Mouse (Mus musculus) spleen, adult 2 months (tissue): ENCODE results near the gene B3gat2. TPM values are rescaled to one million over a fixed set of nuclear protein-coding genes. Genes with fewer than 3 reads are reported as not detected.

Experiments used
- DNase-seq, 2 experiments: peaks; one replicate each; pipeline versions ENCODE4 v3.0.0 to v3.0.0-alpha.2; 2012 to 2021; ENCODE audit warnings: low spot score in 2 of 2, low read depth in 1 of 2
- H3K27ac ChIP-seq: fragments of 200-500 bp; 2 replicates; pipeline ENCODE4 v1.5.1; 2012; ENCODE audit warnings: low read length, inconsistent platforms; ENCODE audit not compliant: insufficient read depth
- H3K27me3 ChIP-seq: fragments of 200-500 bp; 2 replicates; pipeline ENCODE4 v1.6.1; 2012; ENCODE audit warnings: mild to moderate bottlenecking, moderate library complexity, low read length, inconsistent platforms; ENCODE audit not compliant: control insufficient read depth, insufficient read depth
- H3K36me3 ChIP-seq: fragments of 200-500 bp; 2 replicates; pipeline ENCODE4 v1.6.1; 2012; ENCODE audit warnings: mild to moderate bottlenecking, low read length, inconsistent platforms; ENCODE audit not compliant: control insufficient read depth, insufficient read depth
- H3K4me1 ChIP-seq: fragments of 200-500 bp; 2 replicates; pipeline ENCODE4 v1.6.1; 2011; ENCODE audit warnings: inconsistent platforms; ENCODE audit not compliant: control insufficient read depth, insufficient read depth, insufficient read length
- H3K4me3 ChIP-seq: fragments of 200-500 bp; 2 replicates; pipeline ENCODE4 v1.5.1; 2011; ENCODE audit warnings: mild to moderate bottlenecking, inconsistent platforms; ENCODE audit not compliant: insufficient read depth, insufficient read length; ENCODE audit errors: extremely low read depth
- CTCF ChIP-seq: fragments of 200-500 bp; IDR thresholded peaks from 2 replicates; pipeline ENCODE4 v1.5.1; 2011; ENCODE audit warnings: mild to moderate bottlenecking, inconsistent platforms; ENCODE audit not compliant: insufficient read depth, insufficient read length, insufficient replicate concordance; ENCODE audit errors: extremely low read depth
- POLR2A ChIP-seq: fragments of 200-500 bp; IDR thresholded peaks from 2 replicates; pipeline ENCODE4 v1.6.1; 2011; ENCODE audit warnings: low read depth, low read length, inconsistent platforms
- WGBS: fragments of 180-500 bp; shearing (Covaris S2); methylation state at CpG from one replicate; pipeline ENCODE4 v1.1.7; 2018; 5-methylcytosine and 5-hydroxymethylcytosine counted together
- polyA plus RNA-seq: library from polyadenylated mRNA; depleted of rRNA; stranded (reverse); fragments of >200 nt; gene quantifications from 2 replicates; pipeline ENCODE4 v1.2.3, GENCODE M21; 2012

B3gat2 gene
- polyA plus RNA-seq, 1 experiment = not detected

DNA sequence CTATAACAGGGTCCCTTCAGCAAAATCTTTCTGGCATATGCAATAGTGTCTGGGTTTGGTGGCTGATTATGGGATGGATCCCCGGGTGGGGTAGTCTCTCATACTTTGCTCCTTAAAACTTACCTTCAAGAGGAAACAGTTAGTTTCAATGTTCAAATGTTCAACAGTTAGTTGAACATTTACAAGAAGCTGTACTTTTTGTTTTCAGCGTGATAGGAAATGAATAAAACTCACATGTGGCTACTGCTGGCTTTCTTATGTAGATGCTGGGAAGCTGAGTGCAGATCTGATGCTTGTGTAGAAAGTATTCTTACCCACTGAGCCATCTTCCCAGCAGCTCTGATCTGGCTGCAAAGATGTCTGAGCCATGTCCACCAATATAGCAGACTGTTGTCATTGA, 8.5 kb upstream of the B3gat2 start:
- Histone ChIP-seq H3K4me3 (no peak overlapping the region), H3K36me3 (no peaks in the 10 kb centered on the region), H3K4me1 (no peaks in the 10 kb centered on the region), H3K27ac (no peak overlapping the region), H3K27me3 (no peaks in the 10 kb centered on the region)
- 77% methylated on average over 2 of the region's 2 CpGs for WGBS
- no peak for DNase-seq
- TF ChIP-seq CTCF = no peak
- no peak for TF ChIP-seq POLR2A

DNA sequence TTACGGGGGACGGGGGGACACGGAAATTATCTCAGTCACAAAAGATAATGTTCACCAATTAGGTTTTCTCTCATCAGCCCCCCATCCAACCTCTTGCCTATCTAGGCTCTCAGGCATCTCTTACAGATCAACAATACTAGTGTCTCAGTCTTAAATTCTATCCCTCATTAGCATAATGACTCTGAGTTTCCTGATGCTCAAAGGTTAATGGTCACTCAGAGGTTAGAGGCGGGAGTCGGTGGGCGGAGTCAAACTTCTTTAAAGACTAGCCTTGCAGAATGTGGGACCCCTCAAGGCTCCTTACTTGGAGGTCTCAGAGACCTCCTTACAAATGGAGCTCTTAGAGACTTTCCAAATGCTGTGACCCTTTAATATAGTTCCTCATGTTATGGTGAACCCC, 8.0 kb upstream of the B3gat2 start:
- no peak overlapping the region for H3K4me3 ChIP-seq
- no peaks in the 10 kb centered on the region for H3K36me3 ChIP-seq
- no peak overlapping the region for H3K27ac ChIP-seq
- H3K4me1 ChIP-seq = no peaks in the 10 kb centered on the region
- 82% methylated on average over 6 of the region's 6 CpGs for WGBS
- no peak for DNase-seq
- no peak for TF ChIP-seq POLR2A
- no peak for TF ChIP-seq CTCF
- no peaks in the 10 kb centered on the region for H3K27me3 ChIP-seq

DNA sequence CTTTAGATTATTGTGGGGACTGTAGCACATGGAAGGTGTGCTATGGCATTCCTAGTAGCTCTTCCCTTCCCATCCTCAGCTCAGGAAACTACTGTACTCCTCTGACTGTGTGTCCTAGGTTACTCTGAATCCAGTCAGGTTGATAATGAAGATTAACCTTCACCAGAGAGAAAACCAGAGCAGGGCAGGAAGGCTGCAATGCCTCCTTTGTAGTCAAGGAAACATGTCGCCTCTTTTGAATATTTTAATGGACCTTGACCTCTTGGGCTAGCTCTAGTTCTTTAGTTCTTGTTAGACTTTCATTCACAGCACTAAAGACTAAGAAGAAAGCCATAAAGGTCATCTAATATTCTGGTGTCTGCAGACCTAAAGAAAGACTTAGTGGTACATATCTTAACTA, 7.2 kb upstream of the B3gat2 start:
- Histone ChIP-seq H3K4me3 (no peak overlapping the region), H3K27ac (no peak overlapping the region), H3K4me1 (no peaks in the 10 kb centered on the region), H3K27me3 (no peaks in the 10 kb centered on the region), H3K36me3 (no peaks in the 10 kb centered on the region)
- 85% methylated on average over 1 of the region's 1 CpGs for WGBS
- no peak for DNase-seq
- TF ChIP-seq CTCF (no peak), POLR2A (no peak)

DNA sequence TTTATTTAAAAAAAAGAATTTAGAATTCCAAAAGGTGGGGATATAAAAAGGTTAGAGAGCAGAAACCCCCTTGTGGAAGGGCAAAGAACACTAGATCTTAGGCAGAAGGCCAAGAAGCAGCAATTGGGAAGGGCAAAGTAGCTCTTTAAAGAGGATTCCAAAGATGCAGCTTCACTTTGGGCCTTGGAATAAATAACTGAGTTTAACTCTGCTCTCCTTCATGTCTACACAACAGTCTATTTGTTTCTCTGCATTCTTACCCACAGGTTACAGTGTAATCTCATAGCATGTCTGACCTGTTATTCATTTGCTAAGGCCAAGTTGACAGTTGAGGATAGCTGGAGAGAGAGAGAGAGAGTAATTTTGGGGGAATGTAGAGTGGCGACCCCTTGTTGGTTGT, 6.6 kb upstream of the B3gat2 start:
- no peaks in the 10 kb centered on the region for H3K4me1 ChIP-seq
- no peak overlapping the region for H3K4me3 ChIP-seq
- H3K27me3 ChIP-seq = no peaks in the 10 kb centered on the region
- 93% methylated on average over 1 of the region's 1 CpGs for WGBS
- no peak for DNase-seq
- H3K36me3 ChIP-seq = no peaks in the 10 kb centered on the region
- no peak for TF ChIP-seq POLR2A
- TF ChIP-seq CTCF = no peak
- H3K27ac ChIP-seq = no peak overlapping the region

DNA sequence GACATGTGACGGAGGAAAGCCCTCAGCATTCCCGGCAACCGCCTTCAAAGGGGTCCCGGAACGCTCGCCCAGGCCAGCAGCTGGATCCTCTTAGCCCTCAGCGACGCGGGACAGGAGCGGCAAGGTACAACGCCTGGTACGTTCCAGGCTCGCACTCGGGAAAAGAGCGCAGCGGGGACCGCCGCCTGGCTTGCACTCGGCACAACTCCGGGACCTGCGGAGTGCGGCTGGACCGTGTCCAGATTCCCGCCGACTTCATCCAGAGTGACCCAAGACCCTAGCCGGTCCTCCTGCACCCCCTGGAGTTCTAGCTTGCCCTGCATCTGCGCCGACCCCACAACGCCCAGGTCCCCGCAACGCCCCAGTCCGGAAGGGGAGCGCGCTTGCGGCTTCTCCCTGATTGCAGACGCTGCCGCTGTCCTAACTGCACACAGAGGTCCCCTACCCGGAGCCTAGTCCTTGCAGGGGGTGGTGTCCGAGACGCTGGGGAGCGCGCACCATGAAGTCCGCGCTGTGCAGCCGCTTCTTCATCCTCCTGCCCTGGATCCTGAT, 659 bp downstream of the B3gat2 start:
- TF ChIP-seq CTCF (no peak), POLR2A (no peak)
- DNase-seq = peak in 1 of 2 experiments; percentile 21

DNA sequence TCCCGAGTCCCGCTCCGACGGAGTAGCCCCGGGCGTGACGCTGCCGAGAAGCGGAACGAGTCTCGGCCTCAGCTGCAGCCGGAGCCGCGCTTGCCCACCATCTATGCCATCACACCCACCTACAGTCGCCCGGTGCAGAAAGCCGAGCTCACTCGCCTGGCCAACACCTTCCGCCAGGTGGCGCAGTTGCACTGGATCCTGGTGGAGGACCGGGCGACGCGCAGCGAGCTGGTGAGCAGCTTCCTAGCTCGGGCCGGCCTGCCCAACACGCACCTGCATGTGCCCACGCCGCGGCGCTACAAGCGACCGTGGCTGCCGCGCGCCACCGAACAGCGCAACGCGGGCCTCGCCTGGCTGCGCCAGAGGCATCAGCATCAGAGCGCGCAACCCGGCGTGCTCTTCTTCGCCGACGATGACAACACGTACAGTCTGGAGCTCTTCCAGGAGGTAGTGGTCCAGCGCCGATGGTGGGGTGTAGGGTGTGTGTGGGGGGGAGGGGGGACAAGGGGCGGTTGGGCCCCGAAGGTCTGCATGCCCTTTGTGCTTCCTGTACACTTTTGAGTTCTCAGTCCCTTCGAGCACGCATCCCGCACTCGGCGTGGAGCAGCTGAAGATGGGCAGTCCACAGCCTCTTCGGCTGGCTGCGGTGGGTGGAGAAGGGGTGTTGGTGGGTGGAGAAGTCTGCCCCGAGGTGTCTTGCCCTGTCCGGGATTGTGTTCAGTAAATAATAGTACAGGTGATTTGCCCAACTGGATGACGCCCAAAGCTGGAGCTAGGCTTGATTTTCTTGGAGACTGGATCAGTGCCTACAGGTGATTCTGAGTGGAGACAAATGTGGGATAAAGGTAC, 1.5 kb downstream of the B3gat2 start:
- H3K27ac ChIP-seq = no peak overlapping the region
- peaks cover 15% of the 10 kb centered on the region for H3K27me3 ChIP-seq
- TF ChIP-seq CTCF (peak; percentile 89), POLR2A (no peak)
- peak; percentile 61 to 87 for DNase-seq
- no peaks in the 10 kb centered on the region for H3K36me3 ChIP-seq
- H3K4me1 ChIP-seq = peaks cover 8% of the 10 kb centered on the region; the same call in 1 of the 2 replicates
- H3K4me3 ChIP-seq = peak overlapping the region; percentile 43; the same call in 1 of the 2 replicates
- 4% methylated on average over 65 of the region's 65 CpGs for WGBS

More for the DNA sequence above, 659 bp downstream of the B3gat2 start:
- 1% methylated on average over 45 of the region's 45 CpGs for WGBS
- H3K4me1 ChIP-seq = peaks cover 8% of the 10 kb centered on the region; the same call in 1 of the 2 replicates
- H3K36me3 ChIP-seq = no peaks in the 10 kb centered on the region
- H3K27me3 ChIP-seq = peaks cover 15% of the 10 kb centered on the region
- no peak overlapping the region for H3K27ac ChIP-seq
- H3K4me3 ChIP-seq = peak overlapping the region; percentile 42; the same call in 1 of the 2 replicates

DNA sequence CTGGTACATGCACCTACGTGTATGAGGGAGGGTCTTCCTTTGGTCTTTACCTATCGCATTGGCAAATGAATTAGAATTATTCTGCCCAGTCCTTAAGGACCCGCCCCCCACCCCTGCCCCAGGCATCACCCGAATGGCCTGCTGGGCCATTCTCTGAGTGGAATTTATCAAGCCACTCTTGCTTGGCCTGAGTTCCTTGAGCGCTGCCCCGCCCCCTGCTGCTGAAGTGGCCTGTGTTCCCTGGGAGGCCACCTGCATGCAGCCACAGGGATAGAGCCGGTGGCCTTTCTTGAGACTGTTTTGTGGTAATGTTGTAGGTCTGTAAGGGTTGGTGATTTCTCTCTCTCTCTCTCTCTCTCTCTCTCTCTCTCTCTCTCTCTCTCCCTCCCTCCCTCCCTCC, 2.2 kb downstream of the B3gat2 start:
- H3K4me1 ChIP-seq = peaks cover 11% of the 10 kb centered on the region; the same call in 1 of the 2 replicates
- no peak overlapping the region for H3K4me3 ChIP-seq
- TF ChIP-seq POLR2A (no peak), CTCF (no peak)
- 14% methylated on average over 7 of the region's 7 CpGs for WGBS
- no peak overlapping the region for H3K27ac ChIP-seq
- DNase-seq = no peak
- H3K36me3 ChIP-seq = no peaks in the 10 kb centered on the region
- H3K27me3 ChIP-seq = peaks cover 15% of the 10 kb centered on the region
